Mouse (Mus musculus) gonadal fat pad, adult 2 months (tissue): ENCODE measurements around the gene Pde6b. TPM values are rescaled to one million over a fixed set of nuclear protein-coding genes. Genes with fewer than 3 reads are reported as not detected.

Experiments
- DNase-seq: peaks from one replicate; pipeline ENCODE4 v3.0.0-alpha.2; 2012; ENCODE audit warnings: low read depth
- polyA plus RNA-seq: library from polyadenylated mRNA; depleted of rRNA; stranded (reverse); fragments of >200 nt; gene quantifications from 2 replicates; pipeline ENCODE4 v1.2.3, GENCODE M21; 2012; rRNA removed

Pde6b gene
- polyA plus RNA-seq, 1 experiment, result 0.05 TPM

DNA sequence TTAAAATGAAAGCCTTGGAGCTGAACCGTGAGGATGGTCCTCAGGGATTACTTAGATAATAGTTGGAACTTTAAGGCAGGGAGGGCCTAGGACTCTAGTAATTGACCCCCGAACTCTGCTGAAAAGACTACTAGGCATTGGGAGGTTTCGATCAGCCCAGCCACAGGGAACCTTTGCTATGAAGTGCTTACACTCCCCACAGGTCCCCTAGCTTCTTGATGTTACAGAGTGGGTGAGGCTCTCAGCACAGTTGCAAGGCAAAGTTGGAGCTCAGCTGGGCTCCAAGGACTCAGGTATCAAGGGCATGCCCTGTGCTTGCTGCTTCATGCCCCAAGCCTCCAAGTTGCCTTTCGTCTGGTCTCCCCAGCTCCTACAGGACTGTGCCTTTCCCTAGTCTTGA, 74.3 kb downstream of the Pde6b start:
- no peak for DNase-seq

DNA sequence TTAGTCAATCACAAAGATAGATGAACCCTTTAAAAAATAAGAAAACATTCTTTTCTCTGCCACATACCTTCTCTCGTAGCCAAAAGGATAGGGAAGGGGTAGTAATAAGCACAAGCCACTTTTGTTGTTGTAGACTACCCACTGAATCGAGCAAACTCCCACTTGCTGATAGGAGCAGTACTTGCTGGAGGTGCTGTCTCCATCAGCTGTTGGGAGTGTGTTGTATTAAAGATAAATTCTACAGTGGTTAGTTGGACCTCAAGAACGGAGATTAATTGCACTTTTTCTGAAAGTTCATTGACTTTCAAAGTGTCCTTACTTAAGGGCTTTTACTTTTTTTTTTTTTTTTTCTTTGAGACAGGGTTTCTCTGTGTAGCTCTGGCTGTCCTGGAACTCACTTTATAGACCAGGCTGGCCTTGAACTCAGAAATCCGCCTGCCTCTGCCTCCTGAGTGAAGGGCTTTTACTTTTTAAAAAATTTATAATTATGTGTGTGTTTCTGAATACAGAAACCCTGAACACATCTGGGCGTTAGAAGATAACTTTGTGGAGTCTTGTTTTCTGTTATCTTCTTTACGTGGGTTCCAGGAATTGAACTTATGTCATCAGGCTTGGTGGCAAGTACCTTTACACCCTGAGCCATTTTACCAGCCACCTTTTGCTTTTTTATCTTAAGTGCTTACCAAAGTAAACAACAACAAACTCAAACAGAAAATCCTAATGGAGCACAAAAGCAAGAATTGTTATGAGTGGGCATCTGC, 77.1 kb downstream of the Pde6b start:
- DNase-seq, result no peak

DNA sequence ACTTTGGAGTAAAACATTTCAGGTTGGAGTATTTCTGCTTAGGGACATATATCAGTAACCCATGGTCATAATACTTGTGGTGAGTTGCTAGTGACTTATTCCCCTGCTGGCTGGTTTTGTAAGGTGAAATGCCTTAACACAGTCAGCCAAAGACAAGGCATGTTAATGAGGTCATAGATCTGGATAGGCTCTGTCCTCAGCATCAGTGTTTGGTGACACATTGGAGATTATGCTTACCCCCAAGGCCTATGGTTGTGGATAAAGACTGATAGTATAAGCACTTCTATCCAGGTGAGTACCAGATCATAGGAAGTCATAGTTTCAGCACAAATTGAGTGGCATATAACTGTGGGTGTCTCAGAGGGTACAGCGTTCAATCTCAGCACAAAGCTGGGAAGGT, 78.5 kb downstream of the Pde6b start:
- DNase-seq, result no peak

DNA sequence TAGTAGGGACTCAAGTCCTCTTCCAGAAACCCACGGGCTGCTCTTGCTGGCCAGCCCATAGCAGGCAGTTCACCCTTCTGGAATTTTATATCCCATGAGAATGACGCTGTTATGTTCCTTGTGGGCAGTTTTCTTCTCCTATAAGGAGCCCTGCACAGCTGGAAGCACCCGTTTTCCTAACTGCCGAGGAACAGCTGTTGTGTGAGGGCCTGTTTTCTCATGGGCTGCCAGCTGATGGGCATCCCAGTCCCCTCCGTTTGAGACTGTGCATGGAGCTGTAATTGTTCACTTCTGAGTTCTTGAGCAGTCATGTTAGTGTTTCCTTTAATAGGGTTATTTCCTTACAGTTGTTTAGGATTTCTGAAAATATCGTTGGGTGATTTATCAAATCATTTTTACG, 81.4 kb downstream of the Pde6b start:
- no peak for DNase-seq

DNA sequence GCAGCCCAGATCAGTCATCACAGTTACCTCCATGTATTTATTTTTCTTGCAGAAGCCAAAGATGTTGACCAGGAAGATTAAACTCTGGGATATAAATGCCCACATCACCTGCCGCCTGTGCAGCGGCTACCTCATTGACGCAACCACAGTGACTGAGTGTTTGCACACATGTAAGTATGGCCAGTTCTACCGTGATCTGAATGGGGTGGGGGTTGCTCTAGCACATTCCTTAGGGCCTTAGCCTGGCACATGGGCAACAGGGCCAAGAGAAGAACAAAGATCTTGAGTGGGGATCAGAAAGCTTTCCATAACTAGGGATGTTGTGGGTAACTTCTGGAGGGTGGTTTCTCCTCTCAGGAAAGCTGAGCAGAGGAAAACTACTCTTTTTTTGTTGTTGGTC, 85.5 kb downstream of the Pde6b start:
- no peak for DNase-seq

DNA sequence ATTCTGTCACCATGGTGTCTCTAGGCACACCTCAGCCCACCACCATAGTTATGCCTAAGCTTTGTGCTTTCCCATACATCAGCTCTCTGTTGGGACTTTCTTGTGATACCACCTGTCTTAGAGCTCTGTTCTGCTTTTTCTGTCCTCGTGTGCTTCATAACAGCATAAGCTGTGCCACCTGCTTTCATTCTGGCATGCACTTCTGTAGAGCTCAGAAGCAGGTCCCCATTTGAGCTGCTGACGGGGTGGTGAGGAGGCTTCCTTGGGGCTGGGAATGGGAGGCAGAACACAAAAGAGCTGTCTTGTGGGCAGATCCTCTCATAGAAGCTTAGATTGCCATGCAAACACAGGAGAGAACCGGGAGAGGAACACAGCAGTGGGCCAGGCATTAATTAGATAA, 87.8 kb downstream of the Pde6b start:
- no peak for DNase-seq

Other genes starting within 250 kb of the Pde6b start
- 11.8 and 12.3 TPM in 2 replicates for gene Dr1, start 119.5 kb upstream of the Pde6b start, polyA plus RNA-seq
- 14.1 and 14.7 TPM in 2 replicates for gene Pigg, start 75.8 kb upstream of the Pde6b start, polyA plus RNA-seq
- 2.6 and 4.3 TPM in 2 replicates for gene Gm42517, start 20.5 kb upstream of the Pde6b start, polyA plus RNA-seq
- gene Atp5k, start 46.1 kb downstream of the Pde6b start, polyA plus RNA-seq, result 45.6 and 59.4 TPM in 2 replicates
- 8.4 and 14.0 TPM in 2 replicates for gene Mfsd7a, start 60.5 kb downstream of the Pde6b start, polyA plus RNA-seq
- 8.3 and 8.7 TPM in 2 replicates for gene Pcgf3, start 72.8 kb downstream of the Pde6b start, polyA plus RNA-seq
- gene Cplx1, start 161.6 kb downstream of the Pde6b start, polyA plus RNA-seq, result 0.13 and 0.20 TPM in 2 replicates
- 75.0 and 80.5 TPM in 2 replicates for gene Gak, start 241.4 kb downstream of the Pde6b start, polyA plus RNA-seq
- 51.2 and 55.5 TPM in 2 replicates for gene Tmem175, start 241.4 kb downstream of the Pde6b start, polyA plus RNA-seq